Mouse (Mus musculus) liver, embryonic 16.5 days (tissue): ENCODE data around the gene A630001G21Rik. TPM values are rescaled to one million over a fixed set of nuclear protein-coding genes. Genes with fewer than 3 reads are reported as not detected.

Source experiments
- ATAC-seq: fragments of 200-750 bp; cut with Nextera tagmentation; 2 replicates; pipeline ENCODE4 v1.8.0; 2017; ENCODE audit warnings: low read depth, mild to moderate bottlenecking, moderate number of reproducible peaks, moderate library complexity
- H3K27ac ChIP-seq: fragments of 300-500 bp; sonication (generic); 2 replicates; pipeline ENCODE4 v1.5.1; 2014; ENCODE audit warnings: mild to moderate bottlenecking, low read length
- H3K27me3 ChIP-seq: fragments of 300-500 bp; sonication (generic); 2 replicates; pipeline ENCODE4 v1.6.1; 2014; ENCODE audit warnings: low read depth, low read length, mixed read lengths; ENCODE audit not compliant: control insufficient read depth, insufficient read depth
- H3K36me3 ChIP-seq: fragments of 300-500 bp; sonication (generic); 2 replicates; pipeline ENCODE4 v1.6.1; 2014; ENCODE audit warnings: mild to moderate bottlenecking; ENCODE audit not compliant: control insufficient read depth, insufficient read depth
- H3K4me1 ChIP-seq: fragments of 300-500 bp; sonication (generic); 2 replicates; pipeline ENCODE4 v1.6.1; 2014; ENCODE audit warnings: low read depth, low read length, mixed read lengths; ENCODE audit not compliant: control insufficient read depth
- H3K4me2 ChIP-seq: fragments of 300-500 bp; sonication (generic); 2 replicates; pipeline ENCODE4 v1.6.1; 2014; ENCODE audit warnings: low read depth, low read length, mixed read lengths
- H3K4me3 ChIP-seq: fragments of 300-500 bp; sonication (generic); 2 replicates; pipeline ENCODE4 v1.5.1; 2014; ENCODE audit warnings: low read depth, mild to moderate bottlenecking, low read length
- H3K9ac ChIP-seq: fragments of 300-500 bp; sonication (generic); 2 replicates; pipeline ENCODE4 v1.6.1; 2014; ENCODE audit warnings: low read depth, low read length
- H3K9me3 ChIP-seq: fragments of 300-500 bp; sonication (generic); replicated peaks from 2 replicates; pipeline ENCODE4 v1.6.1; 2016; ENCODE audit warnings: low read length; ENCODE audit not compliant: control insufficient read depth
- WGBS: fragments of 180-500 bp; shearing (Covaris S2); extraction: QIAGEN DNeasy Blood & Tissue Kit; methylation state at CpG from one replicate; pipeline ENCODE4 v1.1.7; 2014; ENCODE audit not compliant: insufficient replicate concordance; 5-methylcytosine and 5-hydroxymethylcytosine counted together
- microRNA-seq: library from miRNA; unstranded; fragments of <30 nt; microRNA quantifications from one replicate; pipeline ENCODE4, GENCODE M21; 2016
- polyA plus RNA-seq: library from polyadenylated mRNA; unstranded; fragments of >200 nt; fragmentation: Nextera tagmentation; extraction: Ambion mirVana; gene quantifications from 2 replicates; pipeline ENCODE4 v1.2.1, GENCODE M21; 2015

The A630001G21Rik gene
- polyA plus RNA-seq, 1 experiment from 2014 or later, result 3.0 TPM

- H3K9ac ChIP-seq, result no peak overlapping the region
- H3K4me2 ChIP-seq, result no peak overlapping the region
- H3K27ac ChIP-seq, result no peak overlapping the region
- no peaks in the 10 kb centered on the region for H3K27me3 ChIP-seq
- H3K36me3 ChIP-seq, result no peaks in the 10 kb centered on the region
- H3K4me3 ChIP-seq, result no peak overlapping the region
- no peaks in the 10 kb centered on the region for H3K4me1 ChIP-seq
- ATAC-seq, result no peak
- no peaks in the 10 kb centered on the region for H3K9me3 ChIP-seq
- WGBS, result 55% methylated on average over 5 of the region's 5 CpGs
Measured at GRCm38 (mm10) chr1:85686666-85687065, 91.8 kb downstream of the A630001G21Rik start.

- no peak overlapping the region for H3K4me3 ChIP-seq
- no peaks in the 10 kb centered on the region for H3K27me3 ChIP-seq
- no peak for ATAC-seq
- 54% methylated on average over 4 of the region's 4 CpGs for WGBS
- no peak overlapping the region for H3K27ac ChIP-seq
- no peaks in the 10 kb centered on the region for H3K36me3 ChIP-seq
- H3K4me1 ChIP-seq, result no peaks in the 10 kb centered on the region
- no peak overlapping the region for H3K9ac ChIP-seq
- H3K4me2 ChIP-seq, result no peak overlapping the region
- H3K9me3 ChIP-seq, result no peaks in the 10 kb centered on the region
Measured at GRCm38 (mm10) chr1:85680226-85680625, 98.2 kb downstream of the A630001G21Rik start.

Small RNA genes within 50 kb of the gene (microRNA-seq; reads per million reads assigned to microRNA genes)
- gene Gm25472 (not detected), gene Mir8096 (not detected)

Other genes starting within 250 kb of the A630001G21Rik start
- gene G530012D18Rik, start 203.0 kb downstream of the A630001G21Rik start, polyA plus RNA-seq, result not detected in 2 replicates
- 5.1 and 6.0 TPM in 2 replicates for gene Sp110, start 179.8 kb downstream of the A630001G21Rik start, polyA plus RNA-seq
- gene Sp140, start 178.3 kb downstream of the A630001G21Rik start, polyA plus RNA-seq, result 4.7 and 4.8 TPM in 2 replicates
- 5.5 and 6.2 TPM in 2 replicates for gene Sp100, start 128.7 kb downstream of the A630001G21Rik start, polyA plus RNA-seq
- 10.1 and 11.2 TPM in 2 replicates for gene Cab39, start 14.8 kb upstream of the A630001G21Rik start, polyA plus RNA-seq
- gene Itm2c, start 115.6 kb upstream of the A630001G21Rik start, polyA plus RNA-seq, result 52.3 and 54.7 TPM in 2 replicates
- gene 4933407L21Rik, start 149.8 kb upstream of the A630001G21Rik start, polyA plus RNA-seq, result 0.13 TPM in 1 of 2 replicates, not detected in the other
- gene Gpr55, start 182.4 kb upstream of the A630001G21Rik start, polyA plus RNA-seq, result 0.04 and 0.05 TPM in 2 replicates
- gene Spata3, start 238.2 kb upstream of the A630001G21Rik start, polyA plus RNA-seq, result 0.24 and 0.37 TPM in 2 replicates